Mouse (Mus musculus) adrenal gland, postnatal 4 days (tissue): ENCODE results near the gene Abhd5. TPM values are rescaled to one million over a fixed set of nuclear protein-coding genes. Genes with fewer than 3 reads are reported as not detected.
"Not testable (repeated sequence)": the region's sequence is repeated elsewhere in the genome, so short reads cannot be mapped to it uniquely, and the experiment has no call there.

Experiments
- DNase-seq, 2 experiments: peaks; one replicate each; pipeline ENCODE4 v3.0.0; 2021 to 2022; ENCODE audit warnings: low spot score in 2 of 2, mixed read lengths in 2 of 2
- long read RNA-seq, 2 experiments: library from polyadenylated mRNA; stranded (forward); transcript quantifications; one replicate each; pipeline ENCODE4 v2.0.0; 2021
- total RNA-seq, 2 experiments: library from RNA; stranded (reverse); gene quantifications; 2 replicates each; pipeline ENCODE4 v1.2.3; 2021

Gene Abhd5
- 10 to 100 TPM; 43.5 to 50.2 TPM for total RNA-seq
- long read RNA-seq, experiment 1, transcript Abhd5-204 (7 exons, 3,157 nt), result major isoform, 21 of 40 reads
- long read RNA-seq, experiment 1, partial matches to known transcripts, result 2 of 40 reads
- long read RNA-seq, experiment 1, other reads (novel, unspliced or antisense), result 17 of 40 reads
- long read RNA-seq, experiment 2, transcript Abhd5-204 (7 exons, 3,157 nt), result major isoform, 46 of 76 reads
- long read RNA-seq, experiment 2, partial matches to known transcripts, result 8 of 76 reads
- long read RNA-seq, experiment 2, other reads (novel, unspliced or antisense), result 22 of 76 reads

- peak; percentile 97 for DNase-seq
Measured at GRCm38 (mm10) chr9:122351303-122352024, at the start of gene Abhd5. Gene Abhd5, plus strand, starts transcription at chr9:122351608.

GRCm38 (mm10) chr9:122305302-122305701 lies 46.1 kb upstream of the Abhd5 start:
- no peak for DNase-seq

- DNase-seq, result no peak
Measured at GRCm38 (mm10) chr9:122309013-122309980, 42.1 kb upstream of the Abhd5 start.

- DNase-seq, result peak; percentile 59 to 74
Measured at GRCm38 (mm10) chr9:122310613-122311049, 40.8 kb upstream of the Abhd5 start.

GRCm38 (mm10) chr9:122311051-122311760 lies 40.2 kb upstream of the Abhd5 start:
- no peak for DNase-seq

- no peak for DNase-seq
Measured at GRCm38 (mm10) chr9:122312296-122312990, 39.0 kb upstream of the Abhd5 start.

GRCm38 (mm10) chr9:122313128-122313527 lies 38.3 kb upstream of the Abhd5 start:
- DNase-seq, result not testable (repeated sequence)

- no peak for DNase-seq
Measured at GRCm38 (mm10) chr9:122314386-122314785, 37.0 kb upstream of the Abhd5 start.

GRCm38 (mm10) chr9:122314942-122315341 lies 36.5 kb upstream of the Abhd5 start:
- DNase-seq, result no peak

- DNase-seq, result no peak
Measured at GRCm38 (mm10) chr9:122315501-122315900, 35.9 kb upstream of the Abhd5 start.

- no peak for DNase-seq
Measured at GRCm38 (mm10) chr9:122316562-122316961, 34.8 kb upstream of the Abhd5 start.

- DNase-seq, result no peak
Measured at GRCm38 (mm10) chr9:122320626-122321025, 30.8 kb upstream of the Abhd5 start.

- DNase-seq, result no peak
Measured at GRCm38 (mm10) chr9:122322356-122322755, 29.1 kb upstream of the Abhd5 start.

- no peak for DNase-seq
Measured at GRCm38 (mm10) chr9:122325996-122326395, 25.4 kb upstream of the Abhd5 start.

GRCm38 (mm10) chr9:122328199-122328598 lies 23.2 kb upstream of the Abhd5 start:
- no peak for DNase-seq

GRCm38 (mm10) chr9:122336677-122337076 lies 14.7 kb upstream of the Abhd5 start:
- no peak for DNase-seq

- DNase-seq, result no peak
Measured at GRCm38 (mm10) chr9:122337510-122337931, 13.9 kb upstream of the Abhd5 start.

GRCm38 (mm10) chr9:122339972-122340371 lies 11.4 kb upstream of the Abhd5 start:
- DNase-seq, result no peak

- no peak for DNase-seq
Measured at GRCm38 (mm10) chr9:122343399-122343798, 8.0 kb upstream of the Abhd5 start.

- DNase-seq, result no peak
Measured at GRCm38 (mm10) chr9:122344560-122344959, 6.8 kb upstream of the Abhd5 start.
